Mouse (Mus musculus) left cerebral cortex, adult 2 months (tissue): ENCODE results near the gene Ablim2. TPM values are rescaled to one million over a fixed set of nuclear protein-coding genes. Genes with fewer than 3 reads are reported as not detected.
A peak's percentile ranks its signal among the peaks of the same experiment; 100 is the strongest.

Experiments
- DNase-seq, 2 experiments: peaks; one replicate each; pipeline ENCODE4 v3.0.0; 2021 to 2022; ENCODE audit warnings: low spot score in 2 of 2, mixed read lengths in 1 of 2; ENCODE audit errors: extremely low spot score in 1 of 2
- H3K27ac ChIP-seq: fragments of 200-600 bp; 2 replicates; pipeline ENCODE4 v1.8.1; 2022
- H3K4me3 ChIP-seq: fragments of 200-600 bp; 2 replicates; pipeline ENCODE4 v1.8.1; 2022
- CTCF ChIP-seq: fragments of 200-600 bp; IDR thresholded peaks from 2 replicates; pipeline ENCODE4 v1.8.1; 2022; ENCODE audit warnings: antibody characterized with exemption, mild to moderate bottlenecking, moderate library complexity
- intact Hi-C: fragments of 180-260 bp; cut with DNase I; formaldehyde crosslinking; loops from one replicate; pipeline ENCODE4 v1.15.1; 2025
- total RNA-seq, 2 experiments: library from RNA; stranded (reverse); gene quantifications; 2 replicates each; pipeline ENCODE4 v1.2.3; 2021

Ablim2 gene
- total RNA-seq, 2 experiments from 2014 or later, result 191 to 208 TPM

DNA sequence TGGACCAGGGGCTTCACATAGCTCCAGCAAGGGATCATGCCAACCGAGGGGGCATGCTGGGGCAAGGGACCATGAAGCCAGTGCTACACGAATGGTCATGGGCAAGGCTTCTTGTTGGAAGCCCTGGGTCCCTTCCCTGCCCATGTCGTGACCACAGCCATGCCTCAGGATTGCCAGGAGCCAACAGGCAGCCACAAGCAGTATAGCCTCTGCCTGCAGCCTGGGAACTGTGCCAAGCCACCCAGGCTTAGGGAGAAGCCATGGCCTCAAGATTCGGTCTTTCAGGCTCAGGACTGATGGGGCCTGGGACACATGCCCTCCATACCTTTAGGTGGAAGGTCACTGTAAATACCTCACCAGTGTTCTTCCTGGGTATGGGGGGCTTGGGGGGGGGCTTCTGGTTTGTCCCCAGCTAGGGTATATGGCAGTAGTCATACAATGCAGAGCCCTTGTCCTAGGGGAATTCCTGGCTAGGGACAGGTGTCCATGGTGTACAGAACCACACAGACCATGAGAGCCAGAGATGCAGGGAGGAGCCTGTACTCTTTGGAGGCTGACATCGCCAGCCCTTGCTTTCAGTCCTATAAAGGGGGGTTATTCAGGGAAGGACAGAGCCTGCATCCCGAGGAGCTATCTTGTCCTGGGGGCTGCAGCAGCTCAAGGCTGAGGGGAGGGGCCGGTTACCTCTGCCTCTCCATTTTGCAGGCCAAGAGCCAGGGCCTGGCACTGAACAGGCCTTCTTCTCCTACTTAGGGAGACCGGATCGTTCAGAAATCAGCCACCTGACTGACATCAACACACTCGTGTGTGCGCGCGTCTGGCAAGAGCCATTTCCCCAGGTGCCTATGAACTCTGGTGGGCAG, 15.8 kb downstream of the Ablim2 start:
- no peak for DNase-seq
- TF ChIP-seq CTCF, result no peak
- intact Hi-C loops, result no loop called here
- Histone ChIP-seq H3K27ac (peak overlapping the region; percentile 24; the same call in 1 of the 2 replicates), H3K4me3 (no peak overlapping the region)

DNA sequence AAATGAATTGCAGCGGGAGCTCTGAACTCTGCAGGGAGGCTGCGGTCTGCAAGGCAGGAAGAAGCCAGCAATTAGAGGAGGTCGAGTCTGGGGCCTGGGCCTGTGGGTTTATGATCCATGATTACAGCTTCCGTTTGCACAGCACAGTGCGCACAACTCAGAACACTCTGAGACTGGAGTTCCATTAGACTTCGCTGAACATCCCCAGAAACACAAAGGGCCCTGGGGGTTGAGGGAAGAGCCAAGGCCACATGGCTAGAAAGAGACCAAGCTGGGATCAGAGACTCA, 16.4 kb downstream of the Ablim2 start:
- no peak for DNase-seq
- H3K4me3 ChIP-seq, result no peak overlapping the region
- H3K27ac ChIP-seq, result no peak overlapping the region; the same call in 1 of the 2 replicates
- intact Hi-C loops, result no loop called here
- TF ChIP-seq CTCF, result no peak

DNA sequence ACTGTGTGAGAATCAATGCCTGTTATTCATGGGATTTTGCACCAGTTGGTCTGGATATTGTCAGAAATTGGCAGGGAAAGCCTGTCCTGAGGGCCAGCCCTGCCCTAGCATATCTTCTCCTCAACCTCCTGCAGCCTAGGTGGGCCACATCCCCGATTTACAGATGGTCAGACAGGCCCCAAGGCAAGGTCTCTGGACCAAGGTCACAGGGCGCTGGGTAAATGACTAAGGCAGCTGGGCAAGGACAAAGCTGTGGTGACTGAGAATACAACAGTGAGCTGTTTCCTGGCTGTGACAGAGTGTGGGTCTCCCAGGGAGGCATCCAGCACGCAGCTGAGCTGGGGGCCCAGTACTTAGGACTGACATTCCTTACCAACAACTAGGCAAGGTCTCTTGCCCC, 23.4 kb downstream of the Ablim2 start:
- DNase-seq, result no peak
- H3K4me3 ChIP-seq, result no peak overlapping the region
- TF ChIP-seq CTCF, result no peak
- H3K27ac ChIP-seq, result peak overlapping the region; percentile 50; the same call in 1 of the 2 replicates
- intact Hi-C loops, result no loop called here

GRCm38 (mm10) chr5:35782648-35783180, 25.0 kb downstream of the Ablim2 start:
- intact Hi-C loops, result no loop called here
- DNase-seq, result no peak
- Histone ChIP-seq H3K27ac (peak overlapping the region; percentile 63), H3K4me3 (no peak overlapping the region)
- TF ChIP-seq CTCF, result no peak

DNA sequence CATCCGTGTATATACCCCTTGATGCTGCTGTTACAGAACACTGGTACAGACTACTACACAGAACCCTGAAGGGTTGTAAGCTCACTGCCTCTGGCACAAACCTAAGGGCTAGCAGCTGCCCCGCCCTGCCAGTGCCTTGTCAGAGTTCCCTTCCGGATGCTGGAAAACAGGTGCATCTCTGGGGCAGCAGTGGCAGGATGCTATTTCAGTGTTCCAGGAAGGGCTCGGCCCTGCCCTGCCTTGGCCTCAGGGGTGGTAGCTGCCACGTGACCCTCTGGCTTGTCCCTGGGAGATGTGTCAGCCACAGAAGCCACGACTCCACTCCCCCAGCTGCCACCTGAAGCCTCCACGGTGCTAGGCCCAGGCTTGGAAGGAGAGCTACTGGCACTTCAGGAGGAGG, 28.2 kb downstream of the Ablim2 start:
- no peak for DNase-seq
- intact Hi-C loops, result no loop called here
- Histone ChIP-seq H3K27ac (peak overlapping the region; percentile 90), H3K4me3 (no peak overlapping the region)
- TF ChIP-seq CTCF, result no peak

DNA sequence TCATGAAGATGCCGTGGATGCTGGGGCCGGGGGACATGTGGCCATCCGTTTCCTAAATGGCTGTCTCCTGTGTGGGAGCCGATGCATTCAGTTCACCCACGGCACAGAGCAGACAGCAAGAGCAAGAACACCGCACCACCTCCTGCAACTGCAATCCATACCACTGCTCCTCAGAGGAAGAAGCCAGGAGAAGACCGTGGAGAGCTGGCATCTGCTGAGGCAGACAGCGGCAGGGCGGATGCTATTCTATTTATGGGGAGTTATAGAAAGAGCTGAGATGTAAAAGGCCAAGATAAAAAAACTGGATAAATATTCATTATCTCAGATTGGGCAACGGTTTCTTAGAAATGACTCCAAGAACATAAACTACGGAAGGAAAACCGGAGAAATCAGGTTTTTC, 30.2 kb downstream of the Ablim2 start:
- no peak for TF ChIP-seq CTCF
- intact Hi-C loops, result loop anchor here (2.0 kb wide), 1 partner anchor 27 kb away; no protein-coding TSS in a partner anchor
- Histone ChIP-seq H3K4me3 (no peak overlapping the region), H3K27ac (peak overlapping the region; percentile 90)
- peak; percentile 59 to 62 for DNase-seq

GRCm38 (mm10) chr5:35788719-35789118, 31.0 kb downstream of the Ablim2 start:
- intact Hi-C loops, result loop anchor here (2.0 kb wide), 1 partner anchor 26 kb away; no protein-coding TSS in a partner anchor
- Histone ChIP-seq H3K4me3 (no peak overlapping the region), H3K27ac (peak overlapping the region; percentile 90)
- DNase-seq, result no peak
- no peak for TF ChIP-seq CTCF

DNA sequence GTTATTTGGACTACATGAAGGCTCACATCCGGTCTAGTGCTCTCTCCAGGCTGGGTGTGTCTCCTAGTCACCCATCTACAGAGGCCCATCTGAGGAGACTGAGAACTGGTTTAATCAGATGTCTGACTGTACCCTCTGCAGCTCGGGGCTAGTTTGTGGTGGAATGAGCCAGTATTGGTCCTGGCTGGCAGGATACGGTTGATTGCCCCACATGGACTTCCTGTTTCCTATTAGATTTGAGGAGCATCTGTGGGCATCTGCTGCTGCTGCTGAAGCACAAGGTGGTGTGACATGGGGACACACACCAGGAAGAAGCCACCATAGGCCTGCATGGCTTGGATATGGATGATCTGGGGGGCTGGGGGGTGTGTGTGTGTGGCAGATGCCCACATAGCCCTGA, 32.0 kb downstream of the Ablim2 start:
- DNase-seq, result no peak
- peak overlapping the region; percentile 32; the same call in 1 of the 2 replicates for H3K27ac ChIP-seq
- intact Hi-C loops, result loop anchor here (2.0 kb wide), 1 partner anchor 25 kb away; no protein-coding TSS in a partner anchor
- no peak overlapping the region for H3K4me3 ChIP-seq
- no peak for TF ChIP-seq CTCF

DNA sequence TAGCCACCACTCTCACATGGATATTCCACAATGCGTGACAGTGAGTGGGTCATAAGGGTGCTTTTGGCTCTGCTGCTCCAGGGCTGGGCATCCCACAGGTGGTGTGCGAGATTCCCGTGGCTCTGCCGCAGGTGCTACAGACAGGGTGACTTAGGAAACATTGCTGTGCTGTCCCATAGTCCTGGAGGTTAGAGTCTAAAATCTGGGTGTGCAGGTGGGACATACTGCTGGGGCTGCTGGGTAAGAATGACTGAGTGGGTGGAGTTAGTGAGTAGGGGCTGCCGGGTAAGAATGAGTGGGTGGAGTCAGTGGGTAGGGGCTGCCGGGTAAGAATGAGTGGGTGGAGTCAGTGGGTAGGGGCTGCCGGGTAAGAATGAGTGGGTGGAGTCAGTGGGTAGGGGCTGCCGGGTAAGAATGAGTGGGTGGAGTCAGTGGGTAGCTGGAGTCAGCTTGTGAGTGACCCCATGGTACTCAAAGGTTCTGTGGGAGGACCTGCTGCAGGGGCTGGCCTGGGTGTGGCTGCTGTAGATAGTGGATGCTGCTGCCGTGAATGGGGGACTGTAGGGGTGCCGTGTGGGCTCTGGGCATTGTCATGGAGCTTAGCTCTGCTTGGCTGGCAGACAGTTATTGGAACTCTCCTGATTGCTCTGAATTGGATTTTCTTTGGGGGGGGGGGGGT, 32.8 kb downstream of the Ablim2 start:
- TF ChIP-seq CTCF, result no peak
- no peak for DNase-seq
- no peak overlapping the region for H3K4me3 ChIP-seq
- intact Hi-C loops, result no loop called here
- peak overlapping the region; percentile 32; the same call in 1 of the 2 replicates for H3K27ac ChIP-seq

DNA sequence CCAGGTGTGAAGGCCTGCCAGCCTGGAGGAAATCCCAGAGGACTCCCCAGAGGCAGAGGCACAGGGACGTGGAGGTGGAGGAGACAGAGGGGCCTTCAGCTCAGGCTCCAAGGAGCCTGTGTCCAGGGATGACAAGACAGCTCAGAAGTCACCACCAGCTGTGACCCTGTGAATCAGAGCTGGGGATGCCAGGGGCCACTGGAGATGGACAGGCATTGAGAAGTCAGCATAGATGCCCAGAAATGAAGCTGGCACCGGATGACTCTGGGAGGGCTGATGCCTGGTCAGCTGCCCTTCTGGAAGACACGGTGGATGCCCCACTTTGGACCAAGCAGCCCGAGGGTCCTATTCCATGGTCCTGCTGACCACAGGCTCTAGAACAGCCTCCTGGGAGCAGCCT, 36.3 kb downstream of the Ablim2 start:
- no peak for TF ChIP-seq CTCF
- DNase-seq, result no peak
- H3K4me3 ChIP-seq, result no peak overlapping the region
- H3K27ac ChIP-seq, result peak overlapping the region; percentile 80
- intact Hi-C loops, result no loop called here

- intact Hi-C loops, result loop anchor here (1.0 to 5.0 kb wide), 3 partner anchors 38 to 63 kb away; partner anchors contain the start of gene Ablim2
- no peak for TF ChIP-seq CTCF
- no peak for DNase-seq
- Histone ChIP-seq H3K4me3 (no peak overlapping the region), H3K27ac (peak overlapping the region; percentile 80)
These were observed 37.3 kb downstream of the Ablim2 start for GRCm38 (mm10) chr5:35794942-35795341.

DNA sequence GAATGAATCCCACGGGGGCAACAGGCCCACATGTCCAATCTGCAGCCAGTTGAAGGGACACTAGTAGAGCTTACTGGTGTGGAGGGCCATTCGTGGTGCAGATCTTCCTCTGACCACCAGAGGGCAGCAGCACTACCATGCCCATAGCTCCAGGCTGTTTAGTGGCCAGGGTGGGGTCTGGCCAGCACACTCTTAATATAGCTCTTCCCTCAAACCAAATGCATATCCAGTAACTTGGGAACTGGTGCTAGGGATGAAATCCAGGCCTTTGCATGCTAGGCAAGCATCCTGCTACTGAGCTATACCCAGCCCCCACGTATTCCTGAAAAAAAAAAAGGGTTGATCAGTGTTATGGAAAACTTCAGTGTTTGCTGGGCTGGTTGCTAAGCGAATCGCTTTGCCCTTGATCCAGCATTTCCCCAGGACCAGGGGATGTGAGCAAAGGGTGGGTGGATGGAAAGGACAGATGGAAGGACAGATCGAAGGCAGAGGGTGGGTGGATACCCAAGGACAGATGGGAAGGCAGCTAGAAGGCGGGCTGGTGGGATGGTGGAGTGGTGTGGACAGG, 37.9 kb downstream of the Ablim2 start:
- H3K4me3 ChIP-seq, result no peak overlapping the region
- intact Hi-C loops, result loop anchor here (1.0 to 5.0 kb wide), 3 partner anchors 38 to 63 kb away; partner anchors contain the start of gene Ablim2
- DNase-seq, result peak; percentile 68 to 78
- TF ChIP-seq CTCF, result peak; percentile 96
- H3K27ac ChIP-seq, result peak overlapping the region; percentile 80
